Mouse (Mus musculus): ENCODE measurements at regions not wholly inside any gene's neighbourhood (a gene's known extent, or its start where the extent isn't known, plus 50 kb on each side); places are given as distances from the start of the nearest gene placed in this dataset.
A peak's percentile ranks its signal among the peaks of the same experiment; 100 is the strongest.
"Not testable (repeated sequence)": the region's sequence is repeated elsewhere in the genome, so short reads cannot be mapped to it uniquely, and the experiment has no call there.

DNA sequence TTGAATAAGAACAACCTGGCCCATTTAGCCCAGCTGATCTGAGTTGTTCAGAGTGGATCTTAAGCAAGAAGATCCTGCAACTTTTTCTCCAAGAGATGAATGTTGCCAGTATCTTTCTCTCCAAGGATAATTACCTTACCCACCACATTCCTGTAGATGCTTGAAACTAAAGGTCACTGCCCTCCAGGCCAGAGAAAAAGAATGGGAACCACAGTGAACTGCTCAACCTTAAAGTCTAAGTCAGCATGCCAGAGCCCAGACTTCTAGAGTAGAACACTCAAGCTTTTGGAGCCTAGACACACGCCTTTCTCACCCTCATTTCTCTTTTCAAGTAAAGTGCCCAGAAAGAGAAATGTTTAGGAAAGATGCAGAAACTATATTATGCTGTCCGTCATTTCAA is 166.5 kb upstream of the Tsc22d2 start:
- no peak for TF ChIP-seq POLR2A (IDR thresholded peaks at IDR 0.05; ENCODE audit: extremely low read depth, insufficient read depth, low read length)
- TF ChIP-seq CTCF (IDR thresholded peaks at IDR 0.05; ENCODE audit: low read depth, low read length) = no peak
- 93% methylated on average over 2 of the region's 2 CpGs for WGBS
- Histone ChIP-seq H3K36me3 (ENCODE audit: control insufficient read depth, insufficient read depth, low read length) (no peaks in the 10 kb centered on the region), H3K4me1 (ENCODE audit: control insufficient read depth, insufficient read depth, low read length) (no peaks in the 10 kb centered on the region), H3K27ac (replicated peaks; ENCODE audit: insufficient read depth, low read depth, low read length) (no peak overlapping the region), H3K79me2 (ENCODE audit: control insufficient read depth, insufficient read depth, low read length) (no peaks in the 10 kb centered on the region), H3K4me3 (ENCODE audit: insufficient read depth, low read depth, low read length) (no peak overlapping the region), H3K27me3 (ENCODE audit: control insufficient read depth, insufficient read depth, low read length) (no peaks in the 10 kb centered on the region), H3K9ac (ENCODE audit: low read depth, low read length) (no peak overlapping the region)
- DNase-seq (ENCODE audit: extremely low read depth, low read depth, low spot score) = no peak

DNA sequence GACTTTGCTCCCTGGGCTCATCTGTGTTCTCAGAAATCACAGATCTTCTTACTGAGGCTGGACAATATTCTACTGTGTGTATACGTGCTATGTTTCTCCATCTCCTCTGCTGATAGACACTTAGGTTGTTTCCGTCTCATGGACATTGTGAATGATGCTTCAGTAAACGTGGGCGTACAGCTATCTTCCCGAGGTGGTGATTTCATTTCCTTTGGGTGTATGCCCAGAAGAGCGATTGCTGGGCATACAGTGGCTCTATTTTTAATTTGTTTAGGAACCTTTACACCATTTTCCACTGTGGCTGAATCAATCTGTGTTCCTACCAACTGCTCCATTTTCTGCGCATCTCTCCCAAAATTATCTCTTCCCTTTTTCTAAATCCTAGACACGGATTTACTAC is 160.6 kb upstream of the Tsc22d2 start:
- H3K9ac ChIP-seq (ENCODE audit: low read depth, low read length) = no peak overlapping the region
- 27% methylated on average over 8 of the region's 8 CpGs for WGBS
- no peak overlapping the region for H3K4me3 ChIP-seq (ENCODE audit: insufficient read depth, low read depth, low read length)
- H3K27ac ChIP-seq (replicated peaks; ENCODE audit: insufficient read depth, low read depth, low read length) = no peak overlapping the region
- no peaks in the 10 kb centered on the region for H3K36me3 ChIP-seq (ENCODE audit: control insufficient read depth, insufficient read depth, low read length)
- no peak for TF ChIP-seq CTCF (IDR thresholded peaks at IDR 0.05; ENCODE audit: low read depth, low read length)
- TF ChIP-seq POLR2A (IDR thresholded peaks at IDR 0.05; ENCODE audit: extremely low read depth, insufficient read depth, low read length) = no peak
- DNase-seq (ENCODE audit: extremely low read depth, low read depth, low spot score) = no peak
- no peaks in the 10 kb centered on the region for H3K4me1 ChIP-seq (ENCODE audit: control insufficient read depth, insufficient read depth, low read length)
- no peaks in the 10 kb centered on the region for H3K79me2 ChIP-seq (ENCODE audit: control insufficient read depth, insufficient read depth, low read length)
- H3K27me3 ChIP-seq (ENCODE audit: control insufficient read depth, insufficient read depth, low read length) = no peaks in the 10 kb centered on the region

GRCm38 (mm10) chr3:58267606-58268325 is 146.7 kb upstream of the Tsc22d2 start:
- no peaks in the 10 kb centered on the region for H3K27me3 ChIP-seq (ENCODE audit: control insufficient read depth, insufficient read depth, low read length)
- no peaks in the 10 kb centered on the region for H3K4me1 ChIP-seq (ENCODE audit: control insufficient read depth, insufficient read depth, low read length)
- H3K4me3 ChIP-seq (ENCODE audit: insufficient read depth, low read depth, low read length) = no peak overlapping the region
- no peaks in the 10 kb centered on the region for H3K36me3 ChIP-seq (ENCODE audit: control insufficient read depth, insufficient read depth, low read length)
- peak; percentile 69 for DNase-seq (ENCODE audit: extremely low read depth, low read depth, low spot score)
- H3K27ac ChIP-seq (replicated peaks; ENCODE audit: insufficient read depth, low read depth, low read length) = no peak overlapping the region
- H3K9ac ChIP-seq (ENCODE audit: low read depth, low read length) = no peak overlapping the region
- WGBS = 62% methylated on average over 14 of the region's 14 CpGs
- TF ChIP-seq CTCF (IDR thresholded peaks at IDR 0.05; ENCODE audit: low read depth, low read length) = no peak
- no peak for TF ChIP-seq POLR2A (IDR thresholded peaks at IDR 0.05; ENCODE audit: extremely low read depth, insufficient read depth, low read length)
- H3K79me2 ChIP-seq (ENCODE audit: control insufficient read depth, insufficient read depth, low read length) = no peaks in the 10 kb centered on the region

DNA sequence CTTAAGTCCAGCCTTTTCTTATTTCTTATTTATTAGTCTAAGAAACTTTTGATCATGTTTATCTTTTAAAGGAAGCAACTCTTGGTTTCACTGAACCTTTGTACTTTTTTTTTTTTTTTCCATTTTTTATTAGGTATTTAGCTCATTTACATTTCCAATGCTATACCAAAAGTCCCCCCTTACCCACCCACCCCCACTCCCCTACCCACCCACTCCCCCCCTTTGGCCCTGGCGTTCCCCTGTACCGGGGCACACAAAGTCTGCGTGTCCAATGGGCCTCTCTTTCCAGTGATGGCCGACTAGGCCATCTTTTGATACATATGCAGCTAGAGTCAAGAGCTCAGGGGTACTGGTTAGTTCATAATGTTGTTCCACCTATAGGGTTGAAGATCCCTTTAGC is 143.1 kb upstream of the Tsc22d2 start:
- WGBS = no CpG with 5 or more reads among the region's 4 CpGs
- H3K27me3 ChIP-seq (ENCODE audit: control insufficient read depth, insufficient read depth, low read length); DNase-seq (ENCODE audit: extremely low read depth, low read depth, low spot score); H3K4me1 ChIP-seq (ENCODE audit: control insufficient read depth, insufficient read depth, low read length); H3K9ac ChIP-seq (ENCODE audit: low read depth, low read length); H3K36me3 ChIP-seq (ENCODE audit: control insufficient read depth, insufficient read depth, low read length); H3K27ac ChIP-seq (replicated peaks; ENCODE audit: insufficient read depth, low read depth, low read length); H3K4me3 ChIP-seq (ENCODE audit: insufficient read depth, low read depth, low read length); H3K79me2 ChIP-seq (ENCODE audit: control insufficient read depth, insufficient read depth, low read length): not testable (repeated sequence)

DNA sequence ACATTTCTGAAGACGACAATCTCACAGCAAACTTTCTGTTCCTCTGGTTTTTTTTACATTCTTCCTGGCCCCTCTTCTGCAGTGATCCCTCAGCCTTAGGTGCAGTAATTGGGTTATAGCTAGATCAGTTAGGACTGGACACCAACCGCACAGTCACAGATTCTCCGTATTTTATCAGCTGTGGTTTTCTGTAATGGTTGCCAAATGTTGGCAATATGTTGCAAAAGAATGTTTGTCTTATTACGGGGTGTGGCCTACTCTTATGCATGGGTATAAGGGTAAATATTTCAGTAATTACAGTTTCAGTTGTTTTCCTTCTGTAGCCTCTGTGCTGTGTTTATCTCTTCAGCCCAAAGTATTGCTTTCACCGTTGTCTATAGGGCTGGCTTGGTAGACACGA is 133.2 kb upstream of the Tsc22d2 start:
- Histone ChIP-seq H3K4me1 (ENCODE audit: control insufficient read depth, insufficient read depth, low read length) (no peaks in the 10 kb centered on the region), H3K27ac (replicated peaks; ENCODE audit: insufficient read depth, low read depth, low read length) (no peak overlapping the region), H3K79me2 (ENCODE audit: control insufficient read depth, insufficient read depth, low read length) (no peaks in the 10 kb centered on the region), H3K36me3 (ENCODE audit: control insufficient read depth, insufficient read depth, low read length) (no peaks in the 10 kb centered on the region), H3K4me3 (ENCODE audit: insufficient read depth, low read depth, low read length) (no peak overlapping the region), H3K27me3 (ENCODE audit: control insufficient read depth, insufficient read depth, low read length) (no peaks in the 10 kb centered on the region), H3K9ac (ENCODE audit: low read depth, low read length) (no peak overlapping the region)
- no peak for TF ChIP-seq CTCF (IDR thresholded peaks at IDR 0.05; ENCODE audit: low read depth, low read length)
- TF ChIP-seq POLR2A (IDR thresholded peaks at IDR 0.05; ENCODE audit: extremely low read depth, insufficient read depth, low read length) = no peak
- 45% methylated on average over 6 of the region's 6 CpGs for WGBS
- peak; percentile 20 for DNase-seq (ENCODE audit: extremely low read depth, low read depth, low spot score)

GRCm38 (mm10) chr3:58284371-58284770 is 130.1 kb upstream of the Tsc22d2 start:
- H3K36me3 ChIP-seq (ENCODE audit: control insufficient read depth, insufficient read depth, low read length); H3K79me2 ChIP-seq (ENCODE audit: control insufficient read depth, insufficient read depth, low read length); H3K4me1 ChIP-seq (ENCODE audit: control insufficient read depth, insufficient read depth, low read length); H3K4me3 ChIP-seq (ENCODE audit: insufficient read depth, low read depth, low read length); H3K27me3 ChIP-seq (ENCODE audit: control insufficient read depth, insufficient read depth, low read length); H3K9ac ChIP-seq (ENCODE audit: low read depth, low read length); DNase-seq (ENCODE audit: extremely low read depth, low read depth, low spot score); H3K27ac ChIP-seq (replicated peaks; ENCODE audit: insufficient read depth, low read depth, low read length): not testable (repeated sequence)
- WGBS = 64% methylated on average over 1 of the region's 1 CpGs

All from liver, adult 2 months (tissue).